12 mouse cellular contexts compared by ENCODE assay signal in genomic region chr17:86647226-86647625, GRCm38 (mm10).
"Had no signal": no experiment of that assay in that cellular context is flagged by ENCODE, and none has a peak within 500 bp of the region (broad histone marks: within the 10 kb centered on the region; RNA-seq: fewer than 3 reads in every experiment).

No protein-coding gene starts in this region.

- H3K9ac ChIP-seq: limb, embryonic 15.5 days; liver, embryonic 14.5 days; midbrain, embryonic 13.5 days; stomach, embryonic 15.5 days had no signal

- DNase-seq: kidney, adult 9 months; kidney, postnatal 10 days; kidney, postnatal 4 days; lung, adult 18-20 months; right cerebral cortex, postnatal 14 days; thymus, adult 2 months; thymus, postnatal 36 days had no signal

- H3K27ac ChIP-seq: left cerebral cortex, adult 2 months; limb, embryonic 15.5 days; liver, embryonic 14.5 days; midbrain, embryonic 13.5 days; stomach, embryonic 15.5 days had no signal

- H3K4me3 ChIP-seq: left cerebral cortex, adult 2 months; limb, embryonic 15.5 days; midbrain, embryonic 13.5 days; stomach, embryonic 15.5 days had no signal

- H3K9me3 ChIP-seq: limb, embryonic 15.5 days; midbrain, embryonic 13.5 days; stomach, embryonic 15.5 days had no signal

- H3K4me2 ChIP-seq: limb, embryonic 15.5 days; midbrain, embryonic 13.5 days; stomach, embryonic 15.5 days had no signal

- H3K36me3 ChIP-seq: limb, embryonic 15.5 days; midbrain, embryonic 13.5 days; stomach, embryonic 15.5 days had no signal

- H3K4me1 ChIP-seq: limb, embryonic 15.5 days; midbrain, embryonic 13.5 days; stomach, embryonic 15.5 days had no signal

- ATAC-seq: midbrain, embryonic 13.5 days had no signal

- H3K27me3 ChIP-seq: limb, embryonic 15.5 days; midbrain, embryonic 13.5 days; stomach, embryonic 15.5 days had no signal
